Mouse (Mus musculus) ES-Bruce4 (cell line): ENCODE data around the gene Qsox1.

ENCODE experiments used
- CTCF ChIP-seq: IDR thresholded peaks from one replicate; pipeline ENCODE4 v1.8.1; 2011; ENCODE audit warnings: low read depth, low read length
- EP300 ChIP-seq: IDR thresholded peaks from 2 replicates; pipeline ENCODE4 v1.6.1; 2011; ENCODE audit warnings: low read depth, low read length; ENCODE audit not compliant: insufficient read depth
- POLR2A ChIP-seq: IDR thresholded peaks from one replicate; pipeline ENCODE4 v1.8.1; 2011; ENCODE audit warnings: low read length; ENCODE audit not compliant: insufficient read depth

GRCm38 (mm10) chr1:155798000-155798399 lies 14.7 kb downstream of the Qsox1 start:
- no peak for TF ChIP-seq CTCF
- TF ChIP-seq POLR2A = no peak
- TF ChIP-seq EP300 = no peak
